Mouse (Mus musculus): ENCODE results near the gene Smyd1. TPM values are rescaled to one million over a fixed set of nuclear protein-coding genes. Genes with fewer than 3 reads are reported as not detected.

The Smyd1 gene
- polyA plus RNA-seq, 1 experiment from 2014 or later = 0.18 TPM

DNA sequence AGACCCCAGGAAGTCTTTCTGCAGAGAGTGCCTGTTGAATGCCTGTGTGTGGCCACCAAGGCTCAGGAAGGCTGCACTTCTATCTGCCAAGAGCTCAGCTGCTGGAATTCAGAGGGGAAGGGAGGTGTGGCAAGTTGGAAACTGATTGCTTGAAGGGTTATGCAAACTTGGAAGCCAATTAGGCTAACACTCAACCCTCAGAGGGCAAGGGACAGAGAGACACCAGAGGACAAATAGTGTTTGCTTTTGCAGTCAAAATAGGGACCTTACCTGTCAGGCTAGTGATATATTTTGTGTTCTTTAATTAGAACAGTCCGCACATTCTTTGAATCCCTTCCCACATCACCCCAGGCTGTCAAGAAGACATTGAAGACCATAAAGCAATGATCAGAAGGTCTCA is 132.5 kb downstream of the Smyd1 start:
- no peaks in the 10 kb centered on the region for H3K9me3 ChIP-seq
- 87% methylated on average over 1 of the region's 1 CpGs for WGBS
- no peak overlapping the region for H3K4me3 ChIP-seq (replicated peaks)
- no peak overlapping the region for H3K27ac ChIP-seq
- H3K4me1 ChIP-seq = no peaks in the 10 kb centered on the region
- H3K36me3 ChIP-seq (replicated peaks) = no peaks in the 10 kb centered on the region
- no peak overlapping the region for H3K4me2 ChIP-seq
- ATAC-seq (ENCODE audit: low FRiP score) = no peak
- no peaks in the 10 kb centered on the region for H3K27me3 ChIP-seq
- H3K9ac ChIP-seq = no peak overlapping the region

DNA sequence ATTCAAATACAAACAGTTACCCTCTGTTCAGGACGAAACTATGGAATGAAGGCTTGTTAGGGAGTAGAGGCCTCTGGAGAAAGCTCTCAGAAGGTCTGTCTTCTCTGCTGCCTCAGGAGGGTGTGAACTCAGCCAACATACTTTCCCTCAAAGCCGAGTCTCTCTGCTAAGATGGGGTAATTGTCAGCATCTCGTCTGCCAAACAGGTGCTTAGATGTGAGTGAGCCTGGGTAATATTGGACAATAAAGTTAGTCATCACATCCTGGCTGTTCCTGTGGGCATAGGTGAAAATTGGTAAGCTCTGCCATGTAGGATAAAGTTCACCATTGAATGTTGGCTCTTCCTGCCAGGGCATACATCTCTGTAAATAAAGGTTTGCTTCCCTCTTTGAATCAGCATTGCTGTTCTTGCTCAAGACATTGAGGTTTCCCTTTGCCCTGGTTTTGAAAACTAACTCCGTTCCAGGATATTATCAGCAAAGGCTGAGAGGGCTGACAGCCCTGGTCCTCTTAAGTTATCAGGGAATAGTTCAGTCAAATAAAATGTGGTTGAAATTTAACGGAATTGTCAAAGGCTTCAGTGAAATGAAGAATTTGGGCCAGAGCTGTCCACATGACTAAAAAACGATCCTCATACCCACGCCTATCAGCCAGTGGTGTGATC is 137.0 kb downstream of the Smyd1 start:
- Histone ChIP-seq H3K27ac (no peak overlapping the region), H3K9me3 (no peaks in the 10 kb centered on the region), H3K27me3 (no peaks in the 10 kb centered on the region), H3K4me1 (no peaks in the 10 kb centered on the region), H3K36me3 (replicated peaks) (no peaks in the 10 kb centered on the region), H3K9ac (no peak overlapping the region), H3K4me3 (replicated peaks) (no peak overlapping the region), H3K4me2 (no peak overlapping the region)
- WGBS = 88% methylated on average over 7 of the region's 7 CpGs
- ATAC-seq (ENCODE audit: low FRiP score) = no peak

DNA sequence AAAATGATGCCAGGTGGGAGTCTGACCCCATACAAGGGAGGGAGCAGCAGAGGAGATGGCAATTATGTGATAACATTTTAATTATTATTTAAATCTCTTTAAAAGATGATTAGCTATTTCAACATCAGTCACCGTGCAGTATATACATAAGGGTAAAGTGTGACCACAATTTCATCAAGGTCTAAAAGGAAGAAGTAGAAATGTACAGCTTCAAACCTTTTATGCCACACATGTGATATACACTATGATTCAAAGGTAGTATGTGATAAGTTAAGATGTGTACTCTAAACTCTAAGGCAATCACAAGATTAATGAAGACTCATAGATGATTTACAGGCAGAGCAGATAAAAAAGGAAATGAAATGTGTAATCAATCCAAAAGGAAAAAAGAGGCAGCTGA is 141.4 kb downstream of the Smyd1 start:
- no peak for ATAC-seq (ENCODE audit: low FRiP score)
- Histone ChIP-seq H3K27me3 (no peaks in the 10 kb centered on the region), H3K27ac (no peak overlapping the region), H3K9me3 (no peaks in the 10 kb centered on the region), H3K4me2 (no peak overlapping the region), H3K9ac (no peak overlapping the region), H3K4me3 (replicated peaks) (no peak overlapping the region), H3K4me1 (no peaks in the 10 kb centered on the region), H3K36me3 (replicated peaks) (no peaks in the 10 kb centered on the region)
- 88% methylated on average over 1 of the region's 1 CpGs for WGBS

DNA sequence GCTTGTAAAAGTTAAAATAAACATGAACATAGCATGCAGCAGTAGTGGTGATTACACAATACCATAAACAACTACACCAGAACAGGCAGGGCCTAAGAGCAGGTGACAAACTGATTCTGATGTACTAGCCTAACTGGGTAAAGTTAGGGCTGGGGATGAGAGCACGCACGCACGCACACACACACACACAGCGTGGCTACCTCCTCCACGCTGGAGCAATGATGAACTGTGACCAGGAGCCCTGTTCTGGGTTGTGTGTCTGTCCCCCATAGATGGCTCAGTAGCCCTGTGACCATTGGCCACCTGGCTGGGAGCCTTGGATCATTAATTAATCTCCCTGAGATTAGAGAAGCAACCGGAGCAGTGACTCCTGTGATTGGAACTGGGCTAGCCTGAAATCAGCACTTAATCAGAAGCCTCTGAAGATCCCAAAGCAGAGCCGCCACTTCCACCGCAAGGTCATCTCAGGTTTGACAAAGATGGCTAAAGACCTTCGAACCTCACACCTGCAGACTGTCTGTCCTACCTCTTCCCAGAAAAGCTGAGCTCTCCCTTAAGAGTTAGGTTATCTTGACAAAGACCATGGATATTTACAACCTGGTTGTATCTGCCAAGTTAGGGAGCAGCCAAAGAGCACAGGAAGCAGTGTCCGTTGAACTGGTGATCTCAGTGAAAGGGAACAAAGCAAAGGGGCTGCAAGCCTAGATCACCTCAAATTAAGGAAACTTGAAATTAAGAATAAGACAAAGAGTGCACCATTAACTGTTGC is 149.0 kb downstream of the Smyd1 start:
- no peak overlapping the region for H3K27ac ChIP-seq
- no peak overlapping the region for H3K4me3 ChIP-seq (replicated peaks)
- H3K4me1 ChIP-seq = no peaks in the 10 kb centered on the region
- no peak for ATAC-seq (ENCODE audit: low FRiP score)
- no peaks in the 10 kb centered on the region for H3K27me3 ChIP-seq
- H3K4me2 ChIP-seq = no peak overlapping the region
- H3K9me3 ChIP-seq = no peaks in the 10 kb centered on the region
- H3K36me3 ChIP-seq (replicated peaks) = no peaks in the 10 kb centered on the region
- WGBS = 89% methylated on average over 10 of the region's 10 CpGs
- H3K9ac ChIP-seq = no peak overlapping the region

DNA sequence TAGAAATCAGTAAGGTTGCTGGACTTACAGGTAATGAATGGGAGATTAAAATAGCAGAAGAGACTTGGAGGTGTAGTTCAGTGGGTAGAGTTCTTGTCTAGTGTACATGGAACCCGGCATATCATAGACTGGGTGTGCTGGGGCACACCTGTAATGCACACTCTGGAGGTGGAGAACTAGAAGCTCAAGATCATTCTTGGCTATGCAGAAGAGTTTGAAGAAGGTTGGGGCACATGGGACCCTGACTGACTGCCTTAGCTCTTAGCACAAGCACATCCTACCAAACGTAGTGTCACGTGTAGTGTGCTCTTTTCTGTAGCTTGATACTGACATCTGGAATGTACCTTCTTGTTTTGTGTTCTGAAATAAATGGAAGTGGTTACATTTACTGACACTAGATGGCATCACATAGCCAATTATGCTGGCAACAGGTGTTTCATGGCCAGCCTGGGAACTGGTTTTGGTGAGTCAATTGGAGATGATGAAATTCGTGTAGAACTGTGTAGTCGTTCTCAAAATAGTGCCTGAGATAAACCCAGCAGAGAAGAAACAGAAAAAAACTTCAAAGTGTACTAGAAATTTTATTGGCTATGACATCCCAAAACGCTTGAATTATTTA is 155.4 kb downstream of the Smyd1 start:
- Histone ChIP-seq H3K9me3 (no peaks in the 10 kb centered on the region), H3K27ac (no peak overlapping the region), H3K4me1 (no peaks in the 10 kb centered on the region), H3K36me3 (replicated peaks) (no peaks in the 10 kb centered on the region), H3K4me3 (replicated peaks) (no peak overlapping the region), H3K27me3 (no peaks in the 10 kb centered on the region), H3K9ac (no peak overlapping the region), H3K4me2 (no peak overlapping the region)
- no peak for ATAC-seq (ENCODE audit: low FRiP score)
- WGBS = 56% methylated on average over 6 of the region's 6 CpGs

DNA sequence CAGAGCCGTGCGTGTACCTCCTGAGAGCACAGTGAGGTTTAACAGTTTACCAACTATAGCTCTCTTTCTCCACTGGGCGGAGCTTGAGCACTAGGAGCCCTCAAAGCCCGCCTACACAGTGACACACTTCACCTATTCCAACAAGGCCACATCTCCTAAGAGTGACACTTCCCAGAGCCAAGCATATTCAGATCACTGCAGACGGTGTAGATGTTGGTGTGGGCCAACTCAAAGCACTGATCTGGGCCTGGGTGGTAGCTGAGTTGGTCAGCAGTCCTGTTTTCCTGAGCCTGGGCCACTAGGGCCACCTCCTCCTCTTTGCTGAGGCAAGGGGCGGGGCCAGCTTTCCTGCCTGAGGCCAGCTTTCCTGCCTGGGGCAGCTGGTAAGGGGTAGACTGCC is 157.6 kb downstream of the Smyd1 start:
- Histone ChIP-seq H3K27me3 (no peaks in the 10 kb centered on the region), H3K9me3 (no peaks in the 10 kb centered on the region), H3K36me3 (replicated peaks) (no peaks in the 10 kb centered on the region), H3K4me3 (replicated peaks) (no peak overlapping the region), H3K4me2 (no peak overlapping the region), H3K9ac (no peak overlapping the region), H3K27ac (no peak overlapping the region), H3K4me1 (no peaks in the 10 kb centered on the region)
- 24% methylated on average over 6 of the region's 6 CpGs for WGBS
- no peak for ATAC-seq (ENCODE audit: low FRiP score)

Small RNAs within 50 kb of the gene (microRNA-seq; reads per million reads assigned to microRNA genes)
- 43.2 reads per million, percentile 42 among the genes with 10 or more reads in this experiment for gene Mir8112

Other genes starting within 250 kb of the Smyd1 start
- gene Thnsl2, start 177.8 kb downstream of the Smyd1 start, polyA plus RNA-seq (2016; fragmentation: Nextera tagmentation; extraction: Ambion mirVana) = 3.3 and 3.4 TPM in 2 replicates
- gene Fabp1, start 122.4 kb downstream of the Smyd1 start, polyA plus RNA-seq (2016; fragmentation: Nextera tagmentation; extraction: Ambion mirVana) = not detected in 2 replicates
- 27.3 and 27.9 TPM in 2 replicates for gene Krcc1, start 50.6 kb downstream of the Smyd1 start, polyA plus RNA-seq (2016; fragmentation: Nextera tagmentation; extraction: Ambion mirVana)
- not detected in 2 replicates for gene Cd8b1, start 555 bp upstream of the Smyd1 start, polyA plus RNA-seq (2016; fragmentation: Nextera tagmentation; extraction: Ambion mirVana)
- gene Cd8a, start 51.2 kb upstream of the Smyd1 start, polyA plus RNA-seq (2016; fragmentation: Nextera tagmentation; extraction: Ambion mirVana) = not detected in 2 replicates
- 11.0 and 13.8 TPM in 2 replicates for gene Rmnd5a, start 118.4 kb upstream of the Smyd1 start, polyA plus RNA-seq (2016; fragmentation: Nextera tagmentation; extraction: Ambion mirVana)
- 19.4 and 22.3 TPM in 2 replicates for gene Rnf103, start 171.7 kb upstream of the Smyd1 start, polyA plus RNA-seq (2016; fragmentation: Nextera tagmentation; extraction: Ambion mirVana)
- gene Chmp3, start 221.6 kb upstream of the Smyd1 start, polyA plus RNA-seq (2016; fragmentation: Nextera tagmentation; extraction: Ambion mirVana) = 44.3 and 49.4 TPM in 2 replicates